In genomic region chr19:47621478-47621877, GRCm38 (mm10) we compare ENCODE assay signal across 27 mouse cellular contexts. TPM values are rescaled to one million over a fixed set of nuclear protein-coding genes. Genes with fewer than 3 reads are reported as not detected.
DNase-seq lines count a peak whose midpoint lies in the region; ATAC-seq lines count a peak whose summit lies in the region.
"Had no signal": no experiment of that assay in that cellular context is flagged by ENCODE, and none has a peak within 500 bp of the region (broad histone marks: within the 10 kb centered on the region; RNA-seq: fewer than 3 reads in every experiment).

No protein-coding gene starts in this region.

- H3K27ac ChIP-seq in heart, embryonic 12.5 days (ENCODE audit: poor library complexity, severe bottlenecking): no peak overlapping the region
- H3K27ac ChIP-seq: embryonic facial prominence, embryonic 10.5 days; embryonic facial prominence, embryonic 13.5 days; forebrain, embryonic 12.5 days; forebrain, embryonic 15.5 days; heart, embryonic 15.5 days; hindbrain, embryonic 10.5 days; hindbrain, embryonic 13.5 days; intestine, embryonic 15.5 days had no signal

- peak; percentile 67 for DNase-seq in A20 (ENCODE audit: low read depth, low spot score)
- no peak for DNase-seq in cerebellum, postnatal 25 days
- DNase-seq in layer of hippocampus, adult 11-12 months (ENCODE audit: low spot score): no peak
- DNase-seq: adrenal gland, postnatal 10 days; adrenal gland, postnatal 36 days; cerebellum, adult 18-20 months; cerebellum, adult 9-10 months; cerebellum, postnatal 14 days; embryo, embryonic 11 days; gastrocnemius, postnatal 25 days; heart, postnatal 10 days; heart, postnatal 36 days had no signal

- H3K4me2 ChIP-seq in heart, embryonic 12.5 days: no peak overlapping the region
- H3K4me2 ChIP-seq: embryonic facial prominence, embryonic 13.5 days; forebrain, embryonic 12.5 days; forebrain, embryonic 15.5 days; heart, embryonic 11.5 days; heart, embryonic 15.5 days; hindbrain, embryonic 13.5 days; intestine, embryonic 15.5 days had no signal

- H3K36me3 ChIP-seq in heart, embryonic 12.5 days: peaks cover 73% of the 10 kb centered on the region

- no peaks in the 10 kb centered on the region for H3K27me3 ChIP-seq in heart, embryonic 12.5 days (replicated peaks)
- H3K27me3 ChIP-seq: embryonic facial prominence, embryonic 13.5 days; forebrain, embryonic 12.5 days; forebrain, embryonic 15.5 days; heart, embryonic 15.5 days; hindbrain, embryonic 13.5 days; intestine, embryonic 15.5 days had no signal

- H3K4me3 ChIP-seq in heart, embryonic 12.5 days: no peak overlapping the region
- H3K4me3 ChIP-seq: embryonic facial prominence, embryonic 10.5 days; embryonic facial prominence, embryonic 13.5 days; erythroblast, embryonic 14.5 days; forebrain, embryonic 12.5 days; forebrain, embryonic 15.5 days; heart, embryonic 15.5 days; hindbrain, embryonic 10.5 days; hindbrain, embryonic 13.5 days; intestine, embryonic 15.5 days had no signal

- H3K9me3 ChIP-seq in heart, embryonic 12.5 days (replicated peaks): no peaks in the 10 kb centered on the region
- H3K9me3 ChIP-seq: embryonic facial prominence, embryonic 10.5 days; embryonic facial prominence, embryonic 13.5 days; forebrain, embryonic 12.5 days; forebrain, embryonic 15.5 days; heart, embryonic 15.5 days; hindbrain, embryonic 10.5 days; hindbrain, embryonic 13.5 days; intestine, embryonic 15.5 days had no signal

- WGBS in heart, embryonic 12.5 days: 79% methylated on average over 8 of the region's 8 CpGs

- ATAC-seq in common myeloid progenitor, adult 5-6 weeks (replicated peaks; ENCODE audit: low read depth, poor library complexity, severe bottlenecking): peak; percentile 56
- ATAC-seq in megakaryocyte progenitor cell, adult 5-6 weeks (replicated peaks; ENCODE audit: poor library complexity): peak; percentile 72
- ATAC-seq in heart, embryonic 12.5 days (ENCODE audit: insufficient number of reproducible peaks, low FRiP score): no peak
- ATAC-seq: CD4-positive, CD25-positive, alpha-beta regulatory T cell, adult 4 months; forebrain, embryonic 15.5 days; hindbrain, embryonic 16.5 days; intestine, embryonic 15.5 days had no signal

- peaks cover 9% of the 10 kb centered on the region; the same call in 1 of the 2 replicates for H3K4me1 ChIP-seq in heart, embryonic 12.5 days (replicated peaks)
- H3K4me1 ChIP-seq: embryonic facial prominence, embryonic 10.5 days; embryonic facial prominence, embryonic 13.5 days; heart, embryonic 15.5 days; intestine, embryonic 15.5 days had no signal

- H3K9ac ChIP-seq in heart, embryonic 12.5 days: no peak overlapping the region
- H3K9ac ChIP-seq: embryonic facial prominence, embryonic 13.5 days; forebrain, embryonic 12.5 days; forebrain, embryonic 15.5 days; heart, embryonic 15.5 days; hindbrain, embryonic 13.5 days; intestine, embryonic 15.5 days had no signal

RNA-seq across cellular contexts. Expression of gene Slk, which starts 42.0 kb away (rescaled TPM):
- 181 TPM in 2 replicates for total RNA-seq in common myeloid progenitor, adult 5-6 weeks (2017)
- total RNA-seq in megakaryocyte progenitor cell, adult 5-6 weeks (2015): 85.9 and 109 TPM in 2 replicates
- 143 and 168 TPM in 2 replicates for total RNA-seq in megakaryocyte progenitor cell, adult 5-6 weeks (2017)
- polyA plus RNA-seq in heart, embryonic 12.5 days (2016; fragmentation: Nextera tagmentation; extraction: Ambion mirVana): 12.6 and 13.0 TPM in 2 replicates
